Mouse (Mus musculus) kidney, embryonic 14.5 days (tissue): Measurements from ENCODE around the gene Mrm2. TPM values are rescaled to one million over a fixed set of nuclear protein-coding genes. Genes with fewer than 3 reads are reported as not detected.

Source experiments
- polyA plus RNA-seq: library from polyadenylated mRNA; unstranded; fragments of >200 nt; fragmentation: Nextera tagmentation; extraction: Ambion mirVana; gene quantifications from 2 replicates; pipeline ENCODE4 v1.2.1, GENCODE M21; 2014

The Mrm2 gene
- polyA plus RNA-seq, 1 experiment from 2014 or later, result 19.5 TPM

Other genes starting within 250 kb of the Mrm2 start
- gene Mad1l1, start 10.3 kb downstream of the Mrm2 start, polyA plus RNA-seq, result 37.0 and 47.4 TPM in 2 replicates
- 53.7 and 61.4 TPM in 2 replicates for gene Nudt1, start 10.2 kb downstream of the Mrm2 start, polyA plus RNA-seq
- 10.5 and 12.9 TPM in 2 replicates for gene Snx8, start 57.4 kb upstream of the Mrm2 start, polyA plus RNA-seq
- 139 and 188 TPM in 2 replicates for gene Eif3b, start 87.4 kb upstream of the Mrm2 start, polyA plus RNA-seq
- not detected in 2 replicates for gene Gm4869, start 113.7 kb upstream of the Mrm2 start, polyA plus RNA-seq
- gene Chst12, start 173.7 kb upstream of the Mrm2 start, polyA plus RNA-seq, result 13.3 and 17.5 TPM in 2 replicates
- 0.34 TPM in 1 of 2 replicates, not detected in the other for gene Grifin, start 233.2 kb upstream of the Mrm2 start, polyA plus RNA-seq